Mouse (Mus musculus) left cerebral cortex, adult 18-20 months (tissue): ENCODE measurements around the gene Ppm1d. TPM values are rescaled to one million over a fixed set of nuclear protein-coding genes. Genes with fewer than 3 reads are reported as not detected.

Source experiments
- total RNA-seq, 2 experiments: library from RNA; stranded (reverse); gene quantifications; 2 replicates each; pipeline ENCODE4 v1.2.3; 2021

Ppm1d gene
- total RNA-seq, 2 experiments from 2014 or later: 17.3 to 18.2 TPM

Other genes starting within 250 kb of the Ppm1d start
- gene Usp32, start 171.1 kb upstream of the Ppm1d start, total RNA-seq: 100 to 1,000 TPM; 116 to 119 TPM
- not detected for gene 1700125H20Rik, start 140.8 kb upstream of the Ppm1d start, total RNA-seq
- 10 to 100 TPM; 57.0 TPM for gene Appbp2, start 76.1 kb upstream of the Ppm1d start, total RNA-seq
- gene Bcas3, start 41.9 kb downstream of the Ppm1d start, total RNA-seq: 10 to 100 TPM; 73.4 to 75.9 TPM